Mouse (Mus musculus): Measurements from ENCODE around the gene Ftsj3. TPM values are rescaled to one million over a fixed set of nuclear protein-coding genes. Genes with fewer than 3 reads are reported as not detected.

The Ftsj3 gene
- polyA plus RNA-seq, 1 experiment from 2014 or later = 72.1 TPM

GRCm38 (mm10) chr11:106284126-106284525 lies 28.2 kb upstream of the Ftsj3 start:
- ATAC-seq (ENCODE audit: low FRiP score, low TSS enrichment) = no peak
- 68% methylated on average over 8 of the region's 8 CpGs for WGBS
- no peak overlapping the region for H3K4me2 ChIP-seq (replicated peaks; ENCODE audit: low read depth, low read length)

DNA sequence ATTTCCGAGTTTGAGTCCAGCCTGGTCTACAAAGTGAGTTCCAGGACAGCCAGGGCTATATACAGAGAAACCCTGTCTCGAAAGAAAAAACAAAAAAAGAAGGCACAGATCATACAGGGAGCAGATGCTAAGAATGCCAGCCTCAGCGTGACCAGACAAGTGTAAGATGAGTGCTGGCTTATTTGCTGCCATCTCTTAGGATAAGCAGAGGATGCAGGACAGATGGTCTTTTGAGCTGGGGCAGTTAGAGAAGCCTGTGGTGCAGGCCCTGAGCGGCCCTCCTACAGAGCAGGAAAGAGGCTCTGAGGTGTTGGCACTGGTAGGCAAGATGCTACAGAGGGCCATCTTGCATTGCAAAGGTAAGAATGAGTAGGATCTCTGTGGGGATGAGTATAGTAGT lies 27.5 kb upstream of the Ftsj3 start:
- ATAC-seq (ENCODE audit: low FRiP score, low TSS enrichment) = no peak
- Histone ChIP-seq H3K4me2 (replicated peaks; ENCODE audit: low read depth, low read length) (no peak overlapping the region), H3K9me3 (ENCODE audit: control insufficient read depth, low read length) (no peaks in the 10 kb centered on the region), H3K4me3 (ENCODE audit: low read length) (no peak overlapping the region), H3K4me1 (ENCODE audit: control insufficient read depth, insufficient read depth, low read length) (no peaks in the 10 kb centered on the region), H3K27ac (ENCODE audit: low read depth, low read length) (no peak overlapping the region), H3K9ac (ENCODE audit: low read depth, low read length) (no peak overlapping the region), H3K27me3 (ENCODE audit: control insufficient read depth, insufficient read depth, low read length) (no peaks in the 10 kb centered on the region), H3K36me3 (ENCODE audit: control insufficient read depth, insufficient read depth, low read length) (no peaks in the 10 kb centered on the region)
- 74% methylated on average over 4 of the region's 4 CpGs for WGBS

More at GRCm38 (mm10) chr11:106284126-106284525, 28.2 kb upstream of the Ftsj3 start:
- no peaks in the 10 kb centered on the region for H3K9me3 ChIP-seq (ENCODE audit: control insufficient read depth, low read length)
- H3K27ac ChIP-seq (ENCODE audit: low read depth, low read length) = no peak overlapping the region
- H3K36me3 ChIP-seq (ENCODE audit: control insufficient read depth, insufficient read depth, low read length) = no peaks in the 10 kb centered on the region
- H3K4me1 ChIP-seq (ENCODE audit: control insufficient read depth, insufficient read depth, low read length) = no peaks in the 10 kb centered on the region
- H3K9ac ChIP-seq (ENCODE audit: low read depth, low read length) = no peak overlapping the region
- H3K27me3 ChIP-seq (ENCODE audit: control insufficient read depth, insufficient read depth, low read length) = no peaks in the 10 kb centered on the region
- no peak overlapping the region for H3K4me3 ChIP-seq (ENCODE audit: low read length)

- H3K4me2 ChIP-seq (replicated peaks; ENCODE audit: low read depth, low read length) = no peak overlapping the region
- H3K4me1 ChIP-seq (ENCODE audit: control insufficient read depth, insufficient read depth, low read length) = no peaks in the 10 kb centered on the region
- no peaks in the 10 kb centered on the region for H3K9me3 ChIP-seq (ENCODE audit: control insufficient read depth, low read length)
- ATAC-seq (ENCODE audit: low FRiP score, low TSS enrichment) = no peak
- no peaks in the 10 kb centered on the region for H3K36me3 ChIP-seq (ENCODE audit: control insufficient read depth, insufficient read depth, low read length)
- no peak overlapping the region for H3K4me3 ChIP-seq (ENCODE audit: low read length)
- H3K9ac ChIP-seq (ENCODE audit: low read depth, low read length) = no peak overlapping the region
- no peaks in the 10 kb centered on the region for H3K27me3 ChIP-seq (ENCODE audit: control insufficient read depth, insufficient read depth, low read length)
- H3K27ac ChIP-seq (ENCODE audit: low read depth, low read length) = no peak overlapping the region
- 79% methylated on average over 6 of the region's 6 CpGs for WGBS
Measured at GRCm38 (mm10) chr11:106282452-106282851, 26.6 kb upstream of the Ftsj3 start.

GRCm38 (mm10) chr11:106276454-106276853 lies 20.6 kb upstream of the Ftsj3 start, which contains the start of gene Tcam1:
Gene Tcam1, plus strand, starts transcription at chr11:106276672.
- Histone ChIP-seq H3K4me1 (ENCODE audit: control insufficient read depth, insufficient read depth, low read length) (peaks cover 5% of the 10 kb centered on the region), H3K9me3 (ENCODE audit: control insufficient read depth, low read length) (no peaks in the 10 kb centered on the region), H3K4me2 (replicated peaks; ENCODE audit: low read depth, low read length) (peak within 1 kb of the TSS; percentile 39), H3K9ac (ENCODE audit: low read depth, low read length) (no peak within 1 kb of the TSS), H3K4me3 (ENCODE audit: low read length) (0 out of 2 replicates have a peak within 1 kb of the TSS, but pooled peaks have one; percentile 11), H3K36me3 (ENCODE audit: control insufficient read depth, insufficient read depth, low read length) (no peaks in the 10 kb centered on the region), H3K27me3 (ENCODE audit: control insufficient read depth, insufficient read depth, low read length) (no peaks in the 10 kb centered on the region), H3K27ac (ENCODE audit: low read depth, low read length) (peak within 1 kb of the TSS; percentile 48; the same call in 1 of the 2 replicates)
- 6% methylated on average over 25 of the region's 25 CpGs for WGBS
- peak; percentile 44 for ATAC-seq (ENCODE audit: low FRiP score, low TSS enrichment)

- Histone ChIP-seq H3K27ac (ENCODE audit: low read depth, low read length) (peak overlapping the region; percentile 48; the same call in 1 of the 2 replicates), H3K4me3 (ENCODE audit: low read length) (no peak overlapping the region), H3K27me3 (ENCODE audit: control insufficient read depth, insufficient read depth, low read length) (no peaks in the 10 kb centered on the region), H3K4me2 (replicated peaks; ENCODE audit: low read depth, low read length) (no peak overlapping the region), H3K9me3 (ENCODE audit: control insufficient read depth, low read length) (no peaks in the 10 kb centered on the region), H3K4me1 (ENCODE audit: control insufficient read depth, insufficient read depth, low read length) (peaks cover 15% of the 10 kb centered on the region), H3K36me3 (ENCODE audit: control insufficient read depth, insufficient read depth, low read length) (no peaks in the 10 kb centered on the region), H3K9ac (ENCODE audit: low read depth, low read length) (no peak overlapping the region)
- ATAC-seq (ENCODE audit: low FRiP score, low TSS enrichment) = peak; percentile 23
- 32% methylated on average over 7 of the region's 7 CpGs for WGBS
Measured at GRCm38 (mm10) chr11:106274971-106275411, 19.1 kb upstream of the Ftsj3 start.

GRCm38 (mm10) chr11:106274374-106274773 lies 18.5 kb upstream of the Ftsj3 start:
- no peak overlapping the region for H3K4me3 ChIP-seq (ENCODE audit: low read length)
- H3K27ac ChIP-seq (ENCODE audit: low read depth, low read length) = peak overlapping the region; percentile 48; the same call in 1 of the 2 replicates
- peaks cover 18% of the 10 kb centered on the region for H3K4me1 ChIP-seq (ENCODE audit: control insufficient read depth, insufficient read depth, low read length)
- no peak overlapping the region for H3K9ac ChIP-seq (ENCODE audit: low read depth, low read length)
- no peaks in the 10 kb centered on the region for H3K27me3 ChIP-seq (ENCODE audit: control insufficient read depth, insufficient read depth, low read length)
- H3K36me3 ChIP-seq (ENCODE audit: control insufficient read depth, insufficient read depth, low read length) = no peaks in the 10 kb centered on the region
- ATAC-seq (ENCODE audit: low FRiP score, low TSS enrichment) = no peak
- 63% methylated on average over 1 of the region's 1 CpGs for whole genome bisulfite sequencing
- H3K9me3 ChIP-seq (ENCODE audit: control insufficient read depth, low read length) = no peaks in the 10 kb centered on the region
- H3K4me2 ChIP-seq (replicated peaks; ENCODE audit: low read depth, low read length) = no peak overlapping the region

GRCm38 (mm10) chr11:106273811-106274210 lies 17.9 kb upstream of the Ftsj3 start:
- Histone ChIP-seq H3K4me1 (ENCODE audit: control insufficient read depth, insufficient read depth, low read length) (peaks cover 23% of the 10 kb centered on the region), H3K4me2 (replicated peaks; ENCODE audit: low read depth, low read length) (no peak overlapping the region), H3K27ac (ENCODE audit: low read depth, low read length) (peak overlapping the region; percentile 48; the same call in 1 of the 2 replicates), H3K9me3 (ENCODE audit: control insufficient read depth, low read length) (no peaks in the 10 kb centered on the region), H3K27me3 (ENCODE audit: control insufficient read depth, insufficient read depth, low read length) (no peaks in the 10 kb centered on the region), H3K9ac (ENCODE audit: low read depth, low read length) (no peak overlapping the region), H3K36me3 (ENCODE audit: control insufficient read depth, insufficient read depth, low read length) (no peaks in the 10 kb centered on the region), H3K4me3 (ENCODE audit: low read length) (no peak overlapping the region)
- ATAC-seq (ENCODE audit: low FRiP score, low TSS enrichment) = no peak
- WGBS = 93% methylated on average over 6 of the region's 6 CpGs

- no peaks in the 10 kb centered on the region for H3K27me3 ChIP-seq (ENCODE audit: control insufficient read depth, insufficient read depth, low read length)
- peak overlapping the region; percentile 78 for H3K4me3 ChIP-seq (ENCODE audit: low read length)
- no peaks in the 10 kb centered on the region for H3K9me3 ChIP-seq (ENCODE audit: control insufficient read depth, low read length)
- peak overlapping the region; percentile 68 for H3K4me2 ChIP-seq (replicated peaks; ENCODE audit: low read depth, low read length)
- ATAC-seq (ENCODE audit: low FRiP score, low TSS enrichment) = peak; percentile 11; the same call in 1 of the 2 replicates
- peak overlapping the region; percentile 84 for H3K27ac ChIP-seq (ENCODE audit: low read depth, low read length)
- H3K4me1 ChIP-seq (ENCODE audit: control insufficient read depth, insufficient read depth, low read length) = peaks cover 28% of the 10 kb centered on the region
- H3K9ac ChIP-seq (ENCODE audit: low read depth, low read length) = peak overlapping the region; percentile 60
- no peaks in the 10 kb centered on the region; the same call in 1 of the 2 replicates for H3K36me3 ChIP-seq (ENCODE audit: control insufficient read depth, insufficient read depth, low read length)
- WGBS = 10% methylated on average over 16 of the region's 16 CpGs
Measured at GRCm38 (mm10) chr11:106273311-106273684, 17.4 kb upstream of the Ftsj3 start.

DNA sequence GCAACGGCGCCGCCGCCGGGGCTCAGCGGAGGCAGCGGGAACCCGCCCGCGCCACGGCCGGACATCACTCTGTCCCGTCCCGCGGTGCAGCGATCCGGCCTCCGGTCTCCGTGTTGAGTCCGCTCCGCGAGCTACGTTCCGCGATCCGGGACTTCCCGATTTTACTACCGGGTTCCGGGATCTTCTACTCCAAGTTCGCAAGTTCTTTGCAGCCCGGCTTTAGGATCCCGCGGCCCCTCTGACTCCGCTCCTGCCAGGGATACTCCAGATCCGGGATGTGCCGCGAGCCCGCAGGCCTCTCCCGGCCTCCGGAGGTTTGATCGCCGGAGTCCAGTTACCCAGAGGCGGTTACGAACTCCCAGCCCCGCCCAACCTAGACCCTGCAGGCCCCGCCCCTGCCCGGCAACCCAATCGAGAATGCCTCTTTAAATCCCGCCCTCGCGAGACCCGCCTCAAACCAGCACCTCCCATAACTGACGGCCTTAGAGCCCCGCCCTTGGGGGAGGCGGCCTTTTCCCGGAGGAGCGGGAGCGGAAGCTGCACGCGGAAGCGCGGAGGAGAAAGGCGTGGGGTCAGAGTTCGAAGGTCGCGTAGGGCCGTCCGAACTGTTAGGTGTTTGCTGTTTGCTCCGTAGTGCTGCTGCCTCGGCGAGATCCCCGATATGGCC lies 16.9 kb upstream of the Ftsj3 start, which contains the start of gene Smarcd2:
Gene Smarcd2 (minus strand): TSS at position 329 of the 667 bp plus-strand sequence.
- under 1% methylated on average over 66 of the region's 72 CpGs for WGBS
- Histone ChIP-seq H3K27me3 (ENCODE audit: control insufficient read depth, insufficient read depth, low read length) (no peaks in the 10 kb centered on the region), H3K9me3 (ENCODE audit: control insufficient read depth, low read length) (no peaks in the 10 kb centered on the region), H3K9ac (ENCODE audit: low read depth, low read length) (peak within 1 kb of the TSS; percentile 94), H3K4me3 (ENCODE audit: low read length) (peak within 1 kb of the TSS; percentile 78), H3K4me1 (ENCODE audit: control insufficient read depth, insufficient read depth, low read length) (peaks cover 34% of the 10 kb centered on the region), H3K4me2 (replicated peaks; ENCODE audit: low read depth, low read length) (peak within 1 kb of the TSS; percentile 76), H3K36me3 (ENCODE audit: control insufficient read depth, insufficient read depth, low read length) (peaks cover 2% of the 10 kb centered on the region), H3K27ac (ENCODE audit: low read depth, low read length) (peak within 1 kb of the TSS; percentile 91)
- ATAC-seq (ENCODE audit: low FRiP score, low TSS enrichment) = peak; percentile 94
